Mouse (Mus musculus): ENCODE results near the gene Hyou1. TPM values are rescaled to one million over a fixed set of nuclear protein-coding genes. Genes with fewer than 3 reads are reported as not detected.
A peak's percentile ranks its signal among the peaks of the same experiment; 100 is the strongest.
"Not testable (repeated sequence)": the region's sequence is repeated elsewhere in the genome, so short reads cannot be mapped to it uniquely, and the experiment has no call there.

Gene Hyou1
- polyA plus RNA-seq, 1 experiment from 2014 or later: 35.6 TPM

- Histone ChIP-seq H3K9ac (no peak overlapping the region), H3K4me3 (no peak overlapping the region), H3K4me2 (replicated peaks) (no peak overlapping the region), H3K36me3 (peaks cover 71% of the 10 kb centered on the region), H3K9me3 (no peaks in the 10 kb centered on the region), H3K27ac (no peak overlapping the region), H3K27me3 (no peaks in the 10 kb centered on the region), H3K4me1 (peaks cover 7% of the 10 kb centered on the region; the same call in 1 of the 2 replicates)
- 74% methylated on average over 4 of the region's 4 CpGs for WGBS
- ATAC-seq (ENCODE audit: insufficient number of reproducible peaks, insufficient read depth, low FRiP score, low TSS enrichment): no peak
Measured at GRCm38 (mm10) chr9:44357207-44357606, 22.1 kb upstream of the Hyou1 start.

GRCm38 (mm10) chr9:44361190-44361917 lies 17.9 kb upstream of the Hyou1 start, which contains the start of gene Vps11:
Vps11 (minus strand) TSS chr9:44361670.
- Histone ChIP-seq H3K27ac (peak within 1 kb of the TSS; percentile 57; the same call in 1 of the 2 replicates), H3K9ac (peak within 1 kb of the TSS; percentile 81), H3K4me2 (replicated peaks) (peak within 1 kb of the TSS; percentile 92), H3K4me1 (peaks cover 7% of the 10 kb centered on the region; the same call in 1 of the 2 replicates), H3K4me3 (peak within 1 kb of the TSS; percentile 97), H3K9me3 (no peaks in the 10 kb centered on the region), H3K27me3 (no peaks in the 10 kb centered on the region), H3K36me3 (peaks cover 29% of the 10 kb centered on the region)
- 1% methylated on average over 44 of the region's 44 CpGs for WGBS
- ATAC-seq (ENCODE audit: insufficient number of reproducible peaks, insufficient read depth, low FRiP score, low TSS enrichment): peak; percentile 77; the same call in 1 of the 2 replicates

- peak overlapping the region; percentile 57; the same call in 1 of the 2 replicates for H3K27ac ChIP-seq
- WGBS: 42% methylated on average over 4 of the region's 4 CpGs
- not testable (repeated sequence) for H3K9me3 ChIP-seq; H3K4me1 ChIP-seq; ATAC-seq (ENCODE audit: insufficient number of reproducible peaks, insufficient read depth, low FRiP score, low TSS enrichment); H3K27me3 ChIP-seq
- peak overlapping the region; percentile 81; the same call in 1 of the 2 replicates for H3K9ac ChIP-seq
- peak overlapping the region; percentile 92 for H3K4me2 ChIP-seq (replicated peaks)
- peak overlapping the region; percentile 97 for H3K4me3 ChIP-seq
- peaks cover 23% of the 10 kb centered on the region for H3K36me3 ChIP-seq
Measured at GRCm38 (mm10) chr9:44361931-44362330, 17.4 kb upstream of the Hyou1 start.

- H3K9ac ChIP-seq: no peak overlapping the region
- no peaks in the 10 kb centered on the region for H3K27me3 ChIP-seq
- H3K36me3 ChIP-seq: peaks cover 3% of the 10 kb centered on the region
- no peak overlapping the region for H3K4me2 ChIP-seq (replicated peaks)
- H3K4me1 ChIP-seq: peaks cover 7% of the 10 kb centered on the region; the same call in 1 of the 2 replicates
- 58% methylated on average over 3 of the region's 3 CpGs for WGBS
- ATAC-seq (ENCODE audit: insufficient number of reproducible peaks, insufficient read depth, low FRiP score, low TSS enrichment): no peak
- no peaks in the 10 kb centered on the region for H3K9me3 ChIP-seq
- no peak overlapping the region for H3K27ac ChIP-seq
- no peak overlapping the region for H3K4me3 ChIP-seq
Measured at GRCm38 (mm10) chr9:44364480-44364879, 14.8 kb upstream of the Hyou1 start.

DNA sequence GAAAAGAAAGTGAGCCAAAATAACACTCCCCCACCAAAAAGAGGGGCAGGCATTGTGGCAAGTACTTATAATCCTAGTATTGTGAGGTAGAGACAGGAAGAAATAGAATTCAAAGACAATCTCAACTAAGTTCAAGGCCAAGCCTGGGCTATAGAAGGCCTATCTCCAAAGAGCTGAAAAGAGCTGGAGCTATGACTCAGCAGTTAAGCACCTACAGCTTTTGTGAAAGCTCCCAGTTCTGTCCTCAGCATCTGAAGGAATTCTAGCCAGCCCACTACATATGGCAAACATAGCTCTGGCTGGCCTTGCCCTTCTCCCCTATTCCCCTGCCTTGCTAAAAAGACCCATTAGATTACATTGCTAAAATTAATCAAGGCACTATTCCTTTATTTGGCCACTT lies 5.9 kb upstream of the Hyou1 start:
- no peak overlapping the region for H3K27ac ChIP-seq
- H3K9ac ChIP-seq: no peak overlapping the region
- no peak for ATAC-seq (ENCODE audit: insufficient number of reproducible peaks, insufficient read depth, low FRiP score, low TSS enrichment)
- H3K4me1 ChIP-seq: no peaks in the 10 kb centered on the region
- no peak overlapping the region for H3K4me3 ChIP-seq
- no peaks in the 10 kb centered on the region for H3K27me3 ChIP-seq
- H3K36me3 ChIP-seq: no peaks in the 10 kb centered on the region
- no peak overlapping the region for H3K4me2 ChIP-seq (replicated peaks)
- H3K9me3 ChIP-seq: no peaks in the 10 kb centered on the region

- Histone ChIP-seq H3K4me1 (peaks cover 11% of the 10 kb centered on the region), H3K27me3 (no peaks in the 10 kb centered on the region), H3K27ac (no peak overlapping the region), H3K9me3 (no peaks in the 10 kb centered on the region), H3K4me3 (no peak overlapping the region), H3K4me2 (replicated peaks) (no peak overlapping the region), H3K36me3 (peaks cover 4% of the 10 kb centered on the region; the same call in 1 of the 2 replicates), H3K9ac (no peak overlapping the region)
- WGBS: 88% methylated on average over 6 of the region's 6 CpGs
- no peak for ATAC-seq (ENCODE audit: insufficient number of reproducible peaks, insufficient read depth, low FRiP score, low TSS enrichment)
Measured at GRCm38 (mm10) chr9:44376141-44376540, 3.1 kb upstream of the Hyou1 start.

DNA sequence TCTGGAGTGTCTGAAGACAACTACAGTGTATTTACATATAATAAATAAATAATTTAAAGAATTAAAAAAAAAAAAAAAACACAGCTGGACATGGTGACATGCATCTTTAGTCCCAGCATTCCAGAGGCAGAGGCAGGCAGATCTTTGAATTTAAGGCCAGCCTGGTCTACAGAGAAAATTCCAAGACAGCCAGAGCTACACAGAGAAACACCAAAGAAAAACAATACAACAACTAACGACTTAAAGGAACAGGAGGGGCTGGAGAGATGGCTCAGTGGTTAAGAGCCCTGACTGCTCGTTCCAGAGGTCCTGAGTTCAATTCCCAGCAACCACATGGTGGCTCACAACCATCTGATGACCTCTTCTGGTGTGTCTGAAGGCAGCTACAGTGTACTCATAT lies 2.0 kb upstream of the Hyou1 start:
- not testable (repeated sequence) for H3K27me3 ChIP-seq; H3K9me3 ChIP-seq; H3K4me3 ChIP-seq; H3K27ac ChIP-seq; ATAC-seq (ENCODE audit: insufficient number of reproducible peaks, insufficient read depth, low FRiP score, low TSS enrichment); H3K9ac ChIP-seq; H3K4me2 ChIP-seq (replicated peaks)
- 81% methylated on average over 2 of the region's 2 CpGs for WGBS
- H3K4me1 ChIP-seq: peaks cover 11% of the 10 kb centered on the region
- H3K36me3 ChIP-seq: peaks cover 16% of the 10 kb centered on the region

GRCm38 (mm10) chr9:44378153-44378730 lies 1.0 kb upstream of the Hyou1 start:
- Histone ChIP-seq H3K9me3 (no peaks in the 10 kb centered on the region), H3K4me2 (replicated peaks) (peak overlapping the region; percentile 95), H3K36me3 (peaks cover 25% of the 10 kb centered on the region), H3K4me3 (peak overlapping the region; percentile 88), H3K27me3 (no peaks in the 10 kb centered on the region), H3K27ac (no peak overlapping the region), H3K9ac (no peak overlapping the region), H3K4me1 (peaks cover 11% of the 10 kb centered on the region)
- ATAC-seq (ENCODE audit: insufficient number of reproducible peaks, insufficient read depth, low FRiP score, low TSS enrichment): no peak
- 87% methylated on average over 5 of the region's 5 CpGs for WGBS

- Histone ChIP-seq H3K27ac (peak overlapping the region; percentile 73), H3K9ac (peak overlapping the region; percentile 90), H3K36me3 (peaks cover 41% of the 10 kb centered on the region), H3K4me3 (peak overlapping the region; percentile 88), H3K4me1 (peaks cover 11% of the 10 kb centered on the region), H3K9me3 (no peaks in the 10 kb centered on the region), H3K4me2 (replicated peaks) (peak overlapping the region; percentile 95), H3K27me3 (no peaks in the 10 kb centered on the region)
- peak; percentile 35 for ATAC-seq (ENCODE audit: insufficient number of reproducible peaks, insufficient read depth, low FRiP score, low TSS enrichment)
- WGBS: 9% methylated on average over 15 of the region's 15 CpGs
Measured at GRCm38 (mm10) chr9:44379862-44380261, 572 bp downstream of the Hyou1 start.

DNA sequence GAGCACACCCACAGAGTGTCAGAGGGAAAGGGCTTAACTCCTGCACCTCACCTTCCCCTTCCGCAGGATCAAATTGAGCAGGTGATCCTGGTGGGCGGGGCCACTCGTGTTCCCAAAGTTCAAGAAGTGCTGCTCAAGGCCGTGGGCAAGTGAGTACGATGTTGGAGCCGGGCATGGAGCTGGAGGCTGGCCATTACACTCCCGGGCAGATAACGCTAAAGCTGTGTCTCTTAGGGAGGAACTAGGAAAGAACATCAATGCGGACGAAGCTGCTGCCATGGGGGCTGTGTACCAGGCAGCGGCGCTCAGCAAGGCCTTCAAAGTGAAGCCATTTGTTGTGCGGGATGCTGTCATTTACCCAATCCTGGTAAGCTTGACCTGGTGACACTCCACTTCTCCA lies 5.3 kb downstream of the Hyou1 start:
- Histone ChIP-seq H3K4me3 (no peak overlapping the region), H3K4me2 (replicated peaks) (no peak overlapping the region), H3K27me3 (no peaks in the 10 kb centered on the region), H3K36me3 (peaks cover 88% of the 10 kb centered on the region), H3K27ac (no peak overlapping the region), H3K4me1 (peaks cover 11% of the 10 kb centered on the region), H3K9ac (no peak overlapping the region), H3K9me3 (no peaks in the 10 kb centered on the region)
- WGBS: 89% methylated on average over 13 of the region's 13 CpGs
- no peak for ATAC-seq (ENCODE audit: insufficient number of reproducible peaks, insufficient read depth, low FRiP score, low TSS enrichment)

- WGBS: 73% methylated on average over 3 of the region's 3 CpGs
- no peak overlapping the region for H3K27ac ChIP-seq
Measured at GRCm38 (mm10) chr9:44387221-44387620, 7.9 kb downstream of the Hyou1 start.

GRCm38 (mm10) chr9:44389273-44389672 lies 10.0 kb downstream of the Hyou1 start:
- no peak overlapping the region for H3K4me2 ChIP-seq (replicated peaks)
- WGBS: 61% methylated on average over 8 of the region's 8 CpGs
- no peaks in the 10 kb centered on the region for H3K4me1 ChIP-seq
- no peaks in the 10 kb centered on the region for H3K9me3 ChIP-seq
- no peak overlapping the region for H3K4me3 ChIP-seq
- no peak overlapping the region for H3K9ac ChIP-seq
- H3K27ac ChIP-seq: no peak overlapping the region
- H3K27me3 ChIP-seq: no peaks in the 10 kb centered on the region
- ATAC-seq (ENCODE audit: insufficient number of reproducible peaks, insufficient read depth, low FRiP score, low TSS enrichment): no peak
- H3K36me3 ChIP-seq: peaks cover 74% of the 10 kb centered on the region

More at GRCm38 (mm10) chr9:44387221-44387620, 7.9 kb downstream of the Hyou1 start:
- Histone ChIP-seq H3K4me1 (no peaks in the 10 kb centered on the region), H3K4me2 (replicated peaks) (no peak overlapping the region), H3K9me3 (no peaks in the 10 kb centered on the region), H3K9ac (no peak overlapping the region), H3K36me3 (peaks cover 88% of the 10 kb centered on the region), H3K4me3 (no peak overlapping the region), H3K27me3 (no peaks in the 10 kb centered on the region)
- no peak for ATAC-seq (ENCODE audit: insufficient number of reproducible peaks, insufficient read depth, low FRiP score, low TSS enrichment)
